Mouse (Mus musculus): ENCODE measurements around the gene Cnn1.

Gene Cnn1

DNA sequence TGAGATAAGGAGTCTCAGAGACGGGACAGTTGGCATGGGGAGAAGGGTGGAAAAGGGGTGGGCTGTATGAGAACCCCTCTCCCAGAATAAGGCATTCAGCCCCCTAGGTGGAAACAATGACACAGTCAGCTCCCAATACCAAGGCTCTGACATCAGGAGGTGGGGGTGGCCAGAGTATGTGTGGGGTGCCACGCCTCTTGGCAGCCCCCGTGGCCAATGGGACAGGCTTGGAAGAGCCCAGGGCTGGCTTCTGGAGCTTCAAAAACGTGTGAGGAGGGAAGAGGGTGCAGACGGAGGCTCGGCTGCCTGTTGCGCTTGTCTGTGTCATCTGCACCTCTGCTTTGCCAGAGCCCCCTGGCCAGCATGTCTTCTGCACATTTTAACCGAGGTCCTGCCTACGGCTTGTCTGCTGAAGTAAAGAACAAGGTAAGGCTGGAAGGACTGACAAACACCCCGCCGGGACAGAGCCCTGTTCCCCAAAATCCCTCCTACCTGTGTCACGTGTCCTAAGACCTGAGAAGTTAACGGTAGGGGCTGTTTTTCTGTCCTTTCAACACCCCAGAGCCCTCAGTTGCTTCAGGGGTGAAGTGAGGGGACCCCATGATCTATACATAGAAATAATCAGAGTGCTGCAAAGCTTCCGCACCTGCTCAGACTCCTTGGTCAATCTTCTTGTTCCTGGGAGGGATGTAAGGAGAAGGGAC, at the start of gene Cnn1:
Gene Cnn1, plus strand, starts transcription at position 224 of the 704 bp plus-strand sequence.
- no peak for DNase-seq (ENCODE audit: low read depth, low spot score)

GRCm38 (mm10) chr9:22049315-22049714, 49.7 kb upstream of the Cnn1 start:
- no peak for DNase-seq (ENCODE audit: low read depth, low spot score)

- no peak for DNase-seq (ENCODE audit: low read depth, low spot score)
Measured at GRCm38 (mm10) chr9:22049721-22050270, 49.2 kb upstream of the Cnn1 start.

GRCm38 (mm10) chr9:22050351-22050889, 48.6 kb upstream of the Cnn1 start:
- peak; percentile 60 for DNase-seq (ENCODE audit: low read depth, low spot score)

GRCm38 (mm10) chr9:22051161-22051957, 47.7 kb upstream of the Cnn1 start:
- DNase-seq (ENCODE audit: low read depth, low spot score), result no peak

- peak; percentile 35 for DNase-seq (ENCODE audit: low read depth, low spot score)
Measured at GRCm38 (mm10) chr9:22051958-22052254, 47.1 kb upstream of the Cnn1 start, which contains the start of gene Elavl3. Gene Elavl3, minus strand, starts transcription at chr9:22052023.

DNA sequence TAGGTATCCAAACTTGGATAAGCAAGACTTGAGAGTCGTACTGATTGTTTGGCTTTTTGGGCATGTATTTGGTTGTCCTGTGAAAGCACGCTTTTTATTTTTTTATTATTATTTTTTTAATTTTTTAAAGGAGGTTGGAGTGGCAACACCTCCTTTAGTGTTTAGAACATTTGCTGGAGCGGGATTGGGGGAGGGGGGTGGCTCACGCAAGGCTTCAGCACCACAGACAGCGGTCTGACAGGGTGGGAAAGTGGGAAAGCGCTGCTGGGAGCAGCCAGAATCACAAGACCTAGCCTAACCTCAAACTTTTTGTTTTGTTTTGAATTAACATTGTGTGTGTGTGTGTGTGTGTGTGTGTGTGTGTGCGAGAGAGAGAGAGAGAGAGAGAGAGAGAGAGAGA, 45.4 kb upstream of the Cnn1 start:
- DNase-seq (ENCODE audit: low read depth, low spot score), result no peak

GRCm38 (mm10) chr9:22054411-22055076, 44.5 kb upstream of the Cnn1 start:
- peak; percentile 83 for DNase-seq (ENCODE audit: low read depth, low spot score)

DNA sequence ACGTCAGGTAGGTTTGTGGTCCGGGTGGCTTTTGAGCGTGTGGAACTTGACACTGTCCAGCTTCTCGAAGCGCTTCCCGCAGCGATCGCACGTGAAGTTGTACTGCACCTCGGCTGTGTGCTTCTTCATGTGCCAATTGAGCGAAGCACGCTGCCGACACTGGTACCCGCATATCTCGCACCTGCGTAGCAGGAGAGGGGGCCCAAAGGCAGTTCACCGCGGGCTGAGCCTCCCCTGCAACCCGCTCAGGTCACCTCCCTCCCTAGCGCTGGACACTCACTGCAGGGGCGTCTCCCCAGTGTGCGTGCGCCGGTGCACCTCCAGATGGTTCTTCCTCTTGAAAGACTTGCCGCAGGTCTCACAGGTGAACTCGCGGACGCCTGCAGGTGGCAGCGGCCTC, 43.3 kb upstream of the Cnn1 start:
- DNase-seq (ENCODE audit: low read depth, low spot score), result no peak

- no peak for DNase-seq (ENCODE audit: low read depth, low spot score)
Measured at GRCm38 (mm10) chr9:22056303-22056910, 42.6 kb upstream of the Cnn1 start.

DNA sequence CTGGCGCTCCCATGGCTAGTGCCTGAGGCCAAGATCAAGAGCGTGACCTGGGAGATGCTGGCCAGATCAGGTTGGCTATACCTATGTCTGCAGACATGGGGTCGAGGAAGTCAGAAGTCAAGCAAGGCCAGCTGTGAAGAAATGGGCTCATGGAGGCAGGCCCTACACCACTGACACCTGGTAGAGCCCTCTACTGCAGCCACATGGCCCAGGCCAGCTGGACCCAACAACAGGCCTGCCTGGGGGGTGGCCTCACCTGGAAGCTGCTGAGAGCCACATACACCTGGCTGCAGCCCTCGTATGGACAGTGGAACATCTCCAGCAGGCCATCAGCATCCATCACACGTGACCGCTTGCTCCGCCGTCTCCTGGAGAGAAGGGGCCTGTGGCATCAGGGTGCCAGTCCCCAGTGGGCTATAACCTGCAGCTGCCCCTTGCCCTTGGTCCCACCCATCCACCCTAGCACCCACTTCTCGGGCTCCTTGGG, 41.9 kb upstream of the Cnn1 start:
- no peak for DNase-seq (ENCODE audit: low read depth, low spot score)

GRCm38 (mm10) chr9:22058011-22058424, 41.0 kb upstream of the Cnn1 start:
- no peak for DNase-seq (ENCODE audit: low read depth, low spot score)

DNA sequence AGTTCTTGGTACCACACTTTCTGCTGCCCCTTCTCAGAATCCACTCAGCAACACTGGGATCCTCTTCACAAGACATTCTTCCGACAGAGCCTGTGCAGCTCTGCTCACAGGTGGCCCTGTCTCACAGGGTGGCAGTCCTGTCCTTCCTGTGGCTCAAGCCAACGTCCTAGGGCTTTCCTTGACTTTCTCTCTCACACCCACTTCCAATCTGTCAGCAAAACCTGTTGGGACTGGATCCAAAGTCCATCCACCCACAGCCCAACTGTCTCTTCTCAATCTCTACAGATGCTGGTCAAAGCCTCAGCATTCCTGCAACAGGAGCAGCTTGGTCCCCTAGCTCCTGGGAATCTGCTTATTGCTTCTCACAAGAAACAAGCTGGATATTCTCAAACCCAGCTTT, 37.7 kb upstream of the Cnn1 start:
- DNase-seq (ENCODE audit: low read depth, low spot score), result no peak

DNA sequence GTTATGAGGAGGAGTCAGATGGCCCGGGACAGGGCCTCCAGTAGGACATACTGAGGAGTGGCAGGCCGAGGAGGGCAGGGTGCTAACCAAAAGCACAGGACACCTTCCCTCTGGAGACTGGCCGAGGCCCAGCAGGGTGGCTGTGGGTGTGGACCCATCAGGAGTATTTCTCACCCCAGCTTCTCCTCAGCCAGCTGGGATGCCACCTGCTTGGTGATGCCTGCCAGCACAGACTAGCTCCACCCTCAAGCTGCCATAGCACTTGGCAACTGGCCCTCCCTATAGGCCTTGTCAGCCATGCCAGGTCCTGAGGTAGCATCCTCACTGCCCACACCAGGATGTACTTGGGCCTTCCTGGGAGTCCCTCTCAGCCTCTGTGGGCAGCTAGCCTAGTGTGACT, 34.7 kb upstream of the Cnn1 start:
- DNase-seq (ENCODE audit: low read depth, low spot score), result no peak

DNA sequence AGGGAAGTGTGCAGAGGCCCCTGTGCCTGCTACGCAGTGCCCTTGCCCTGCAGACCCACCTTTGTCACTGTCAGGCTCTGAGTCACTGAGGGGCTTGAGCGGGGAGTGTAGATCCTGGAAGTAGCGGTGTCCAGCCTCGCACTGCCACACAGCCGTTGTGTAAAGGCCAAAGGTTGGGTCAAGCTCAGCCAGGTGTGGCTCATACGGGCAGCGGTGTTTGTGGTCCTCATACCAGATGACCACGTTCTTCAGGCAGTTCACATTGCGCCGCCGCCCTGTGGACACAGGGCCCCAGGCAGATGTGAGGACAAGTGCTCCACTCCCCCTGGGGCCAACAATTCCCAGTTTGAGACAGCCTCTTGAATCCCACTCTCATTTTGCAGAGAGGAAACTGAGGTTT, 33.4 kb upstream of the Cnn1 start:
- no peak for DNase-seq (ENCODE audit: low read depth, low spot score)

- peak; percentile 54 for DNase-seq (ENCODE audit: low read depth, low spot score)
Measured at GRCm38 (mm10) chr9:22066433-22066832, 32.6 kb upstream of the Cnn1 start.

DNA sequence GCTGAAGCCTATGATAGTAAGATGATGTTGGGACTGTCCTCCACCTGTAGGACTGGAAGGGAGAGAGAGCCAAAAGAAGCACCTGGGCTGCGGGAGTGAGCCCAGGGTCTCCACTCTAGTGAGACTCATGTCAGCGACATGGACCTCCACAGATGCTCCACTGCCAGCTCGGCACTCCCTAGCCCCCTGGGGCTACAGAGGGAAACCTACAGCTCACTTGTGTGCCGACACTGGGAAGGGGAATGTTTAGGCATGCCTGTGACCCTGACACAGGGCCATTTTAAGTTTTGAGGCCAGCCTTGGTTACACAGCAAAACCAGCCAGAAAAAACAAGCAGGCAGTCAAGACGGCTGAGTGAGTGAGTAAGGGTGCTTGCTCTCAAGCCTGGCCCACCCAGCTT, 31.8 kb upstream of the Cnn1 start:
- DNase-seq (ENCODE audit: low read depth, low spot score), result no peak

DNA sequence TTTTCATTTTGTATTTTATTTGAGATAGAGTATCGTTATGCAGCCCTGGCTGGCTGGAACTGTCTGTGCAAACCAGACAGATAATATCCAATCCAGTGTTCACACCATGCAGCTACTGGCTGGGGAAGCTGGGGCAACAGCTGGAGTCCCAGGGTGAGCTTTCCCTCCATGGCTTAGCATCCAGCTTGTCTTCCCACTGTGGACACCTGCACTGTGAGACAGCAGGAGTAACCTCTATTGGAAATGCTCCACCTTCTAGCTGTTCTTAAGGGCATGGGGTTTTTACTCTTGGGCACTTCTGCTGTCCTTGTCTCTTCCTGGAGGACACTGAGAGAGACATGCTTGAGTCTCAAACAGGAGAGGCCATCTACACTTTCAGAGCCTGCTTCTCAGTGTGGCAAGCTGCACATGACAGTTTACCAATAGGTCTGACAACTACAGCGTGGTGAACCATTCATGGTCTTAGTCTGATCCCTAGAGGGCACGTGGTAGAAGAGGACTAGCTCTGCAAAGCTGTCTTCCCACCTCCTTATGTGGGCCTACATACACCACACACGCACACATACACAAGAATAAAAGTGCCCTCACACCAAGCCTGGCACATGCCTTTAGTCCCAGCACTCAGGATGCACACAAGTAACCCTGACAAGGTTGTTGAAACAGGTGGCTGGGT, 29.0 kb upstream of the Cnn1 start:
- no peak for DNase-seq (ENCODE audit: low read depth, low spot score)

DNA sequence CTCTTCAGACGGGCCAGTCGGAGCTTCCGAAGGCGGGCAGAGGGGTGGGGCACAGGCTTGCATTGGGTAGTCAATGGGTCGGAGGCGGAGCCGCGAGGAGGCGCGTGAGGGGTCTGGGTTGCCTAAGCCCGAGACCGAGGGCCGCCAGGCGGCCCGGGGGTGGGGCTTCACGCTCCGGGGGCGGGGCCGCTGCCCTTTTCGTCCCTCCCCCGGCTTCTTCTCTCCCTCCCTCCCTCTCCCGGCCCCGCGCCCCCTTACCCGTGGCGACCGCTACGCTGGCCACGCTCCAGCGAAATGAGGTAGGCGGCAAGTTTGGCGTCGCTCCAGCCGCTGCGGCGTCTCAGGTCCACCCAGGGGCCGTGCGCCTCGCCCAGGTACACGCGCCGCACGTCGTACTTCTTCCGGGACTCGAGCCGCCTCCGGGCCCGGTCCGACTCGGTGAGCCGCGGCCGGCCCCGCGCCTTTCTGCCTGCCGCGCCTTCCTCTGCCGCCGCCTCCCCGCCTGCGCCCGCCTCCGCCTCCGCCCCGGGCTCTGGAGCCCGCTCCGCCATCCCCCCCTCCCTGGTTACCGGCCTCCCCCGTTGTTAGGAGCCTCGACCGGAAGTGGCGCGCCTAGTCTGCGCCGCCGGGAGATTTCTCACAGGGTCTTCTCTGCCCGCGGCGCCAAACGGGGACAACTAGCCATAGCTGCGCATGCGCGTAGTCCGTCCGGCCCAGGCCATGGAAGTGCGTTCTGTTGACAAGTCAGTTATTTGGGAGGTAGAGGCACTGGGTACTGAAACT, 28.0 kb upstream of the Cnn1 start, which contains the start of the genes Gm49318 and Zfp653:
Gene Gm49318, minus strand, starts transcription at position 469 of the 783 bp plus-strand sequence.
Gene Zfp653, minus strand, starts transcription at position 586 of the 783 bp plus-strand sequence.
- DNase-seq (ENCODE audit: low read depth, low spot score), result peak; percentile 96

GRCm38 (mm10) chr9:22072276-22072675, 26.7 kb upstream of the Cnn1 start:
- no peak for DNase-seq (ENCODE audit: low read depth, low spot score)

Measured in CD4-positive helper T cell, adult 2 months (primary cell).